Mouse (Mus musculus): Measurements from ENCODE around the gene Ltbp1.

The Ltbp1 gene

GRCm38 (mm10) chr17:75300908-75301307 lies 295.5 kb downstream of the Ltbp1 start:
- DNase-seq (ENCODE audit: low spot score), result no peak

- no peak for DNase-seq (ENCODE audit: low spot score)
Measured at GRCm38 (mm10) chr17:75304807-75305420, 299.5 kb downstream of the Ltbp1 start.

- DNase-seq (ENCODE audit: low spot score), result no peak
Measured at GRCm38 (mm10) chr17:75305714-75306113, 300.3 kb downstream of the Ltbp1 start.

- no peak for DNase-seq (ENCODE audit: low spot score)
Measured at GRCm38 (mm10) chr17:75307070-75308011, 302.0 kb downstream of the Ltbp1 start.

GRCm38 (mm10) chr17:75317106-75317505 lies 311.7 kb downstream of the Ltbp1 start:
- DNase-seq (ENCODE audit: low spot score), result no peak

- DNase-seq (ENCODE audit: low spot score), result no peak
Measured at GRCm38 (mm10) chr17:75323229-75323628, 317.9 kb downstream of the Ltbp1 start.

GRCm38 (mm10) chr17:75323766-75324165 lies 318.4 kb downstream of the Ltbp1 start:
- no peak for DNase-seq (ENCODE audit: low spot score)

GRCm38 (mm10) chr17:75328102-75328639 lies 322.8 kb downstream of the Ltbp1 start:
- no peak for DNase-seq (ENCODE audit: low spot score)

GRCm38 (mm10) chr17:75330366-75330765 lies 325.0 kb downstream of the Ltbp1 start:
- no peak for DNase-seq (ENCODE audit: low spot score)

- DNase-seq (ENCODE audit: low spot score), result no peak
Measured at GRCm38 (mm10) chr17:75331421-75331951, 326.1 kb downstream of the Ltbp1 start.

- no peak for DNase-seq (ENCODE audit: low spot score)
Measured at GRCm38 (mm10) chr17:75332289-75332688, 326.9 kb downstream of the Ltbp1 start.

- DNase-seq (ENCODE audit: low spot score), result no peak
Measured at GRCm38 (mm10) chr17:75333011-75333410, 327.6 kb downstream of the Ltbp1 start.

GRCm38 (mm10) chr17:75333759-75334158 lies 328.4 kb downstream of the Ltbp1 start:
- DNase-seq (ENCODE audit: low spot score), result no peak

- no peak for DNase-seq (ENCODE audit: low spot score)
Measured at GRCm38 (mm10) chr17:75335649-75336048, 330.3 kb downstream of the Ltbp1 start.

- DNase-seq (ENCODE audit: low spot score), result no peak
Measured at GRCm38 (mm10) chr17:75341227-75341626, 335.9 kb downstream of the Ltbp1 start.

GRCm38 (mm10) chr17:75345116-75345515 lies 339.7 kb downstream of the Ltbp1 start:
- no peak for DNase-seq (ENCODE audit: low spot score)

GRCm38 (mm10) chr17:75347414-75347813 lies 342.0 kb downstream of the Ltbp1 start:
- no peak for DNase-seq (ENCODE audit: low spot score)

GRCm38 (mm10) chr17:75349109-75349508 lies 343.7 kb downstream of the Ltbp1 start:
- no peak for DNase-seq (ENCODE audit: low spot score)

GRCm38 (mm10) chr17:75349602-75350001 lies 344.2 kb downstream of the Ltbp1 start:
- DNase-seq (ENCODE audit: low spot score), result no peak

- DNase-seq (ENCODE audit: low spot score), result no peak
Measured at GRCm38 (mm10) chr17:75353323-75353722, 348.0 kb downstream of the Ltbp1 start.

- DNase-seq (ENCODE audit: low spot score), result no peak
Measured at GRCm38 (mm10) chr17:75355431-75355830, 350.1 kb downstream of the Ltbp1 start.

GRCm38 (mm10) chr17:75360111-75360510 lies 354.7 kb downstream of the Ltbp1 start:
- DNase-seq (ENCODE audit: low spot score), result no peak

- DNase-seq (ENCODE audit: low spot score), result no peak
Measured at GRCm38 (mm10) chr17:75366332-75366731, 361.0 kb downstream of the Ltbp1 start.
